Mouse (Mus musculus): ENCODE measurements around the gene Gnb3. TPM values are rescaled to one million over a fixed set of nuclear protein-coding genes. Genes with fewer than 3 reads are reported as not detected.

Gene Gnb3
- total and polyA plus RNA-seq, 3 experiments: 0.64 to 4.1 (median 2.2) TPM

GRCm38 (mm10) chr6:124809052-124809774 lies 30.9 kb downstream of the Gnb3 start (continued):
- no peak for TF ChIP-seq RCOR1 (conservative IDR thresholded peaks at IDR 0.05; ENCODE audit: low read depth, low read length)
- peak; percentile 56; the same call in 1 of the 2 replicates for TF ChIP-seq ZMIZ1 (IDR thresholded peaks at IDR 0.05; ENCODE audit: low read depth, low read length)
- TF ChIP-seq MEF2A (IDR thresholded peaks at IDR 0.05; ENCODE audit: borderline replicate concordance, low read depth, low read length): peak; percentile 41; the same call in 1 of the 2 replicates
- TF ChIP-seq GABPA (IDR thresholded peaks at IDR 0.05; ENCODE audit: insufficient replicate concordance, low read depth, low read length): no peak
- no peak for TF ChIP-seq ZKSCAN1 (IDR thresholded peaks at IDR 0.05; ENCODE audit: borderline replicate concordance, low read depth, low read length)
- TF ChIP-seq SIN3A (IDR thresholded peaks at IDR 0.05; ENCODE audit: low read length): peak; percentile 37; the same call in 1 of the 2 replicates
- TF ChIP-seq JUND (conservative IDR thresholded peaks at IDR 0.05; ENCODE audit: low read depth, low read length): no peak
- TF ChIP-seq PAX5 (IDR thresholded peaks at IDR 0.05; ENCODE audit: low read length): no peak
- TF ChIP-seq CTCF (conservative IDR thresholded peaks at IDR 0.05 in 1 of 2, IDR thresholded peaks at IDR 0.05 in 1 of 2; ENCODE audit: low read depth in 2 of 2, low read length in 2 of 2): peak in 1 of 2 experiments; percentile 68; a peak in 2 of 4 replicates
- no peak for TF ChIP-seq MAX (IDR thresholded peaks at IDR 0.05; ENCODE audit: low read length)

- Histone ChIP-seq H3K9ac (ENCODE audit: insufficient read depth, low read depth) (peak within 1 kb of the TSS; percentile 62), H3K4me3 (replicated peaks in 1 of 3; ENCODE audit: low read depth in 2 of 3, low read length in 2 of 3, poor library complexity in 1 of 3) (peak within 1 kb of the TSS in 2 of 3 experiments; percentile 30 to 66), H3K27me3 (replicated peaks) (no peaks in the 10 kb centered on the region), H3K9me3 (replicated peaks; ENCODE audit: low read length) (peaks cover 2% of the 10 kb centered on the region), H3K4me1 (ENCODE audit: control insufficient read depth in 1 of 2, insufficient read depth in 2 of 2) (peaks cover 0 to 46% of the 10 kb centered on the region in 2 experiments; a peak in 2 of 4 replicates), H3K79me2 (replicated peaks; ENCODE audit: control insufficient read depth, extremely low read depth, insufficient read depth, poor library complexity, severe bottlenecking) (peaks cover 19% of the 10 kb centered on the region), H3K4me2 (ENCODE audit: insufficient read depth, low read depth, poor library complexity, severe bottlenecking) (peak within 1 kb of the TSS; percentile 26), H3K27ac (ENCODE audit: insufficient read depth, low read depth) (peak within 1 kb of the TSS; percentile 47), H3K36me3 (replicated peaks in 1 of 2; ENCODE audit: control insufficient read depth in 1 of 2, insufficient read depth in 1 of 2, low read length in 1 of 2) (peaks cover 23 to 52% of the 10 kb centered on the region in 2 experiments)
- in situ Hi-C loops (cut with MboI; ENCODE audit: low pct_ligation_motif_present, low pct_unique_long_range_greater_than_20kb, low sequenced_read_pairs) (no loop called here), dilution Hi-C loops (cut with MboI; ENCODE audit: extremely low pct_ligation_motif_present, extremely low pct_unique_long_range_greater_than_20kb, low sequenced_read_pairs) (no loop called here)
- no peak for DNase-seq (ENCODE audit: extremely low read depth)
- 0 out of 2 replicates have a peak, but pooled peaks have one; percentile 11 for TF ChIP-seq TCF12 (IDR thresholded peaks at IDR 0.05; ENCODE audit: low read depth, low read length)
- TF ChIP-seq IRF4 (IDR thresholded peaks at IDR 0.05; ENCODE audit: low read depth, low read length): no peak
- peak; percentile 48 for TF ChIP-seq ELF1 (IDR thresholded peaks at IDR 0.05; ENCODE audit: low read depth, low read length)
Measured at GRCm38 (mm10) chr6:124808358-124809012, 31.6 kb downstream of the Gnb3 start, which contains the start of gene Spsb2. Gene Spsb2 (plus strand): TSS chr6:124808661.

- TF ChIP-seq MAX (IDR thresholded peaks at IDR 0.05; ENCODE audit: low read length): no peak
- no peak for TF ChIP-seq EP300 (IDR thresholded peaks at IDR 0.05; ENCODE audit: low read length)
- TF ChIP-seq CHD1 (IDR thresholded peaks at IDR 0.05; ENCODE audit: low read depth, low read length): no peak
- TF ChIP-seq KAT2A (IDR thresholded peaks at IDR 0.05; ENCODE audit: insufficient replicate concordance, low read length): no peak
- TF ChIP-seq ZNF384 (IDR thresholded peaks at IDR 0.05; ENCODE audit: low read depth, low read length): no peak
- TF ChIP-seq ZC3H11A (IDR thresholded peaks at IDR 0.05; ENCODE audit: low read depth, low read length): no peak
- no peak for TF ChIP-seq USF2 (conservative IDR thresholded peaks at IDR 0.05; ENCODE audit: low read depth, low read length)
- TF ChIP-seq IRF4 (IDR thresholded peaks at IDR 0.05; ENCODE audit: low read depth, low read length): no peak
- no peak for TF ChIP-seq TCF12 (IDR thresholded peaks at IDR 0.05; ENCODE audit: low read depth, low read length)
- TF ChIP-seq MAFK (IDR thresholded peaks at IDR 0.05; ENCODE audit: insufficient replicate concordance, low read length): no peak
- TF ChIP-seq SMC3 (IDR thresholded peaks at IDR 0.05; ENCODE audit: low read depth, low read length): no peak
- TF ChIP-seq MAZ (IDR thresholded peaks at IDR 0.05; ENCODE audit: low read depth, low read length): no peak
- DNase-seq (ENCODE audit: extremely low read depth): no peak
- dilution Hi-C loops (cut with MboI; ENCODE audit: extremely low pct_ligation_motif_present, extremely low pct_unique_long_range_greater_than_20kb, low sequenced_read_pairs) (no loop called here), in situ Hi-C loops (cut with MboI; ENCODE audit: low pct_ligation_motif_present, low pct_unique_long_range_greater_than_20kb, low sequenced_read_pairs) (no loop called here)
- Histone ChIP-seq H3K36me3 (replicated peaks in 1 of 2; ENCODE audit: control insufficient read depth in 1 of 2, insufficient read depth in 1 of 2, low read length in 1 of 2) (peaks cover 23 to 52% of the 10 kb centered on the region in 2 experiments), H3K27me3 (replicated peaks) (no peaks in the 10 kb centered on the region), H3K4me2 (ENCODE audit: insufficient read depth, low read depth, poor library complexity, severe bottlenecking) (peak overlapping the region; percentile 17; the same call in 1 of the 2 replicates), H3K9me3 (replicated peaks; ENCODE audit: low read length) (peaks cover 4% of the 10 kb centered on the region), H3K79me2 (replicated peaks; ENCODE audit: control insufficient read depth, extremely low read depth, insufficient read depth, poor library complexity, severe bottlenecking) (peaks cover 14% of the 10 kb centered on the region), H3K27ac (ENCODE audit: insufficient read depth, low read depth) (no peak overlapping the region), H3K4me1 (ENCODE audit: control insufficient read depth in 1 of 2, insufficient read depth in 2 of 2) (peaks cover 0 to 46% of the 10 kb centered on the region in 2 experiments; a peak in 2 of 4 replicates), H3K4me3 (replicated peaks in 1 of 3; ENCODE audit: low read depth in 2 of 3, low read length in 2 of 3, poor library complexity in 1 of 3) (no peak overlapping the region), H3K9ac (ENCODE audit: insufficient read depth, low read depth) (no peak overlapping the region)
Measured at GRCm38 (mm10) chr6:124807986-124808357, 32.1 kb downstream of the Gnb3 start.

Measured in CH12.LX (cell line).